Mouse (Mus musculus) liver, embryonic 16.5 days (tissue): Measurements from ENCODE around the gene Zfp652. TPM values are rescaled to one million over a fixed set of nuclear protein-coding genes. Genes with fewer than 3 reads are reported as not detected.
A peak's percentile ranks its signal among the peaks of the same experiment; 100 is the strongest.

Experiments
- ATAC-seq: fragments of 200-750 bp; cut with Nextera tagmentation; 2 replicates; pipeline ENCODE4 v1.8.0; 2017; ENCODE audit warnings: low read depth, mild to moderate bottlenecking, moderate number of reproducible peaks, moderate library complexity
- H3K27ac ChIP-seq: fragments of 300-500 bp; sonication (generic); 2 replicates; pipeline ENCODE4 v1.5.1; 2014; ENCODE audit warnings: mild to moderate bottlenecking, low read length
- H3K27me3 ChIP-seq: fragments of 300-500 bp; sonication (generic); 2 replicates; pipeline ENCODE4 v1.6.1; 2014; ENCODE audit warnings: low read depth, low read length, mixed read lengths; ENCODE audit not compliant: control insufficient read depth, insufficient read depth
- H3K36me3 ChIP-seq: fragments of 300-500 bp; sonication (generic); 2 replicates; pipeline ENCODE4 v1.6.1; 2014; ENCODE audit warnings: mild to moderate bottlenecking; ENCODE audit not compliant: control insufficient read depth, insufficient read depth
- H3K4me1 ChIP-seq: fragments of 300-500 bp; sonication (generic); 2 replicates; pipeline ENCODE4 v1.6.1; 2014; ENCODE audit warnings: low read depth, low read length, mixed read lengths; ENCODE audit not compliant: control insufficient read depth
- H3K4me2 ChIP-seq: fragments of 300-500 bp; sonication (generic); 2 replicates; pipeline ENCODE4 v1.6.1; 2014; ENCODE audit warnings: low read depth, low read length, mixed read lengths
- H3K4me3 ChIP-seq: fragments of 300-500 bp; sonication (generic); 2 replicates; pipeline ENCODE4 v1.5.1; 2014; ENCODE audit warnings: low read depth, mild to moderate bottlenecking, low read length
- H3K9ac ChIP-seq: fragments of 300-500 bp; sonication (generic); 2 replicates; pipeline ENCODE4 v1.6.1; 2014; ENCODE audit warnings: low read depth, low read length
- H3K9me3 ChIP-seq: fragments of 300-500 bp; sonication (generic); replicated peaks from 2 replicates; pipeline ENCODE4 v1.6.1; 2016; ENCODE audit warnings: low read length; ENCODE audit not compliant: control insufficient read depth
- WGBS: fragments of 180-500 bp; shearing (Covaris S2); extraction: QIAGEN DNeasy Blood & Tissue Kit; methylation state at CpG from one replicate; pipeline ENCODE4 v1.1.7; 2014; ENCODE audit not compliant: insufficient replicate concordance; 5-methylcytosine and 5-hydroxymethylcytosine counted together
- polyA plus RNA-seq: library from polyadenylated mRNA; unstranded; fragments of >200 nt; fragmentation: Nextera tagmentation; extraction: Ambion mirVana; gene quantifications from 2 replicates; pipeline ENCODE4 v1.2.1, GENCODE M21; 2015

Zfp652 gene
- polyA plus RNA-seq, 1 experiment from 2014 or later, result 5.8 TPM

GRCm38 (mm10) chr11:95704032-95704969 lies 8.2 kb upstream of the Zfp652 start:
- WGBS, result 79% methylated on average over 12 of the region's 12 CpGs
- Histone ChIP-seq H3K27ac (no peak overlapping the region), H3K4me1 (peaks cover 19% of the 10 kb centered on the region), H3K9me3 (no peaks in the 10 kb centered on the region), H3K36me3 (no peaks in the 10 kb centered on the region), H3K4me2 (no peak overlapping the region), H3K27me3 (no peaks in the 10 kb centered on the region), H3K9ac (no peak overlapping the region), H3K4me3 (no peak overlapping the region)
- ATAC-seq, result no peak

DNA sequence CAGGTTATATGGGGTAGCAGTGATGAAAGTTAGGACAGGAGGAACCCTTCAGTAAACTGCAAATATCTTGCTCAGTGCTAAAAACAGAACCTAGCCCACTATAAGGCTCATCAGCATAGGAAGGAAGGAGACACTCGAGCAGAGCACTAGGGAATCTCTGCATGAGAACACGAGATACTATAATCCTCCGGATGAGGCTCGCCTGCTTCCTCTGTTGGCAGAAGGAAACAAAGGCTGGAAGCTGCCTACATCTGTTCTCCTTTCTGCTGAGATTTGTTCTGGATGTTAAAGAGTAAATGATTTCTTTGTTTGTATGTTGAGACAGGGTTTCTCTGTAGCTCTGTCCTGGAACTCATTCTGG lies 7.5 kb upstream of the Zfp652 start:
- ATAC-seq, result no peak
- 58% methylated on average over 4 of the region's 4 CpGs for WGBS
- no peak overlapping the region for H3K4me3 ChIP-seq
- peaks cover 19% of the 10 kb centered on the region for H3K4me1 ChIP-seq
- H3K27ac ChIP-seq, result no peak overlapping the region
- no peaks in the 10 kb centered on the region for H3K27me3 ChIP-seq
- no peak overlapping the region for H3K4me2 ChIP-seq
- H3K9ac ChIP-seq, result no peak overlapping the region
- H3K36me3 ChIP-seq, result no peaks in the 10 kb centered on the region
- no peaks in the 10 kb centered on the region for H3K9me3 ChIP-seq

- Histone ChIP-seq H3K4me1 (peaks cover 21% of the 10 kb centered on the region), H3K27ac (no peak overlapping the region), H3K9me3 (no peaks in the 10 kb centered on the region), H3K36me3 (no peaks in the 10 kb centered on the region), H3K9ac (no peak overlapping the region), H3K4me2 (no peak overlapping the region), H3K4me3 (no peak overlapping the region), H3K27me3 (no peaks in the 10 kb centered on the region)
- WGBS, result 55% methylated on average over 6 of the region's 6 CpGs
- ATAC-seq, result no peak
Observed at GRCm38 (mm10) chr11:95709534-95710040, 2.9 kb upstream of the Zfp652 start.

- no peak overlapping the region for H3K27ac ChIP-seq
- no peak overlapping the region for H3K4me2 ChIP-seq
- 67% methylated on average over 7 of the region's 7 CpGs for WGBS
- H3K9me3 ChIP-seq, result no peaks in the 10 kb centered on the region
- no peaks in the 10 kb centered on the region for H3K27me3 ChIP-seq
- no peak overlapping the region for H3K4me3 ChIP-seq
- H3K36me3 ChIP-seq, result no peaks in the 10 kb centered on the region
- no peak overlapping the region for H3K9ac ChIP-seq
- H3K4me1 ChIP-seq, result peaks cover 29% of the 10 kb centered on the region
- no peak for ATAC-seq
Observed at GRCm38 (mm10) chr11:95710478-95710877, 2.0 kb upstream of the Zfp652 start.

DNA sequence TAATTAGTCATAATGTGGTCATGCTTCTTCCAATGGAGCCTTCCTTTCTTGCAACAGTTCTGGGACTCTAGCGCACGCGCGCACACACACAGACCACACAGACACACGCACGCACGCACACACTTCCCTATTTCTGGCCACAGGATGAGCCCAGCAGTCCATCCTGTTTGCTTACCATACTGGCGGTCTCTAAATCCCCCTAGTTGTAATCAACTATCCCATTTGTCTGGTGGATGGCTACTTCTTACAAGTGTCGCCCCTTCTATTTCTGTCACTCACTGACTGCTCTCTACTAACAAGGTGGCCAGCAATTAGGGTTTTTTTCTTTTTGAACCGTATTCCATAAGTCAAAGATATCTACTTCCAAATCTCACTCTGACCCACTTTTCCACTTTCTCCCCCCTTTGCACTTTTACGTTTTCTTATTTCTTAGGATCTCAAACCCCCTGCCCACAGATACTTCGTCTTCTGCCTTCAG lies 349 bp upstream of the Zfp652 start:
- Histone ChIP-seq H3K9ac (peak overlapping the region; percentile 90), H3K4me2 (peak overlapping the region; percentile 97), H3K27ac (peak overlapping the region; percentile 93), H3K4me3 (peak overlapping the region; percentile 84), H3K36me3 (no peaks in the 10 kb centered on the region), H3K4me1 (peaks cover 35% of the 10 kb centered on the region), H3K9me3 (no peaks in the 10 kb centered on the region), H3K27me3 (no peaks in the 10 kb centered on the region)
- ATAC-seq, result no peak; the same call in 1 of the 2 replicates
- WGBS, result 5% methylated on average over 12 of the region's 12 CpGs

DNA sequence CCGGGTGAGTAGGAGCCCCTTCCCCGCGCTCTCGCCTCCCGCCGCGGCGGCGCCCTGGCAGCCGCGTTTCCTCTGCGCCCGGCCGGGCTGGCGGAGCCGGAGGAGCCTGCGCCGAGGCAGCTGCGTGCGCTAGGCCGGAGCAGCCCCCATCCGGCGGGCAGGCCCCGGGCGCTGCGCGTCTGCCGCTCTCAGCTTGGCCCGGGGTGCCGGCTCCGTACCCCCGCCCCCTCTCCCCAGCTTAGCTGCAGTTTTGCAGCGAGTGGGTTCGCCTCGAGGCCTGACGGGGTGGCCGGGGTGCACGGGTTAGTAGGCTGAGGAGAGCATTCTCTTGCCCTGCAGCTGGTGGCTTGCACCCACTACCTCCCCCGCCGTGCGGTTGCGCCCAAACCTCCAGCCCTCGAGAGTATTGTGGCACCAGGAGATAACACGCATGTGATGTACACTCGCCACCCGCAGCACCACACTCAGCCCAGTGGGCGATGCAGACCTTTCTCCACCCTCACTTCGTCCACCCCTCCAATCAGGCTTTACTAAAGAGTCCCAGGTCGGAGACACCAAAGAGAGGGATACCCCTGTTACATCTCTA lies 845 bp downstream of the Zfp652 start:
- ATAC-seq, result peak; percentile 43
- H3K27me3 ChIP-seq, result no peaks in the 10 kb centered on the region
- H3K4me1 ChIP-seq, result peaks cover 31% of the 10 kb centered on the region
- H3K4me2 ChIP-seq, result peak overlapping the region; percentile 97
- H3K9me3 ChIP-seq, result no peaks in the 10 kb centered on the region
- peak overlapping the region; percentile 90 for H3K9ac ChIP-seq
- WGBS, result 0% methylated on average over 40 of the region's 49 CpGs
- H3K4me3 ChIP-seq, result peak overlapping the region; percentile 84
- H3K27ac ChIP-seq, result peak overlapping the region; percentile 93
- H3K36me3 ChIP-seq, result no peaks in the 10 kb centered on the region

- under 1% methylated on average over 13 of the region's 13 CpGs for WGBS
- no peak for ATAC-seq
- Histone ChIP-seq H3K27me3 (no peaks in the 10 kb centered on the region), H3K36me3 (no peaks in the 10 kb centered on the region), H3K4me2 (peak overlapping the region; percentile 97), H3K9me3 (no peaks in the 10 kb centered on the region), H3K27ac (peak overlapping the region; percentile 93), H3K4me1 (peaks cover 31% of the 10 kb centered on the region), H3K9ac (peak overlapping the region; percentile 90), H3K4me3 (peak overlapping the region; percentile 84)
Observed at GRCm38 (mm10) chr11:95713811-95714241, 1.4 kb downstream of the Zfp652 start.

DNA sequence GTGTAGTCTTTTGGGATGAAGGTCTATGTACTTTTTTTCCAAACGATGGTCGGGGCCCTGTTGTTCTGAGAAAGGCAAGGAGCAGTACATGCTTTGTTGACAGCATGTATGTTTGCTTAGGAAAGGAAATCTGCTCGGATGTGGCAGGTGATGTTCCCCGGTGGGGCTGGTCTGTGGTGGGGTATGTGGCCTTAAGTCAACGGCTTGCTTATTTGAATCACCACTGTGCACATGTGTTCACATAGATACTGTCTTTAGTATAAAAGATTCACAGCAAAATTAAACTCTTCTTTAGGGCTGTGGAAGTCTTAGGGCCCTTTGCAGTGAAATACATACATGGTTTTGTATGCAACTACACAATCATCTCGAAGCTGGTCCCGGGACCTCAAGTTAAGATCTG lies 1.9 kb downstream of the Zfp652 start:
- ATAC-seq, result no peak
- Histone ChIP-seq H3K4me1 (peaks cover 32% of the 10 kb centered on the region), H3K4me3 (peak overlapping the region; percentile 84), H3K27ac (peak overlapping the region; percentile 93), H3K9ac (peak overlapping the region; percentile 90), H3K36me3 (no peaks in the 10 kb centered on the region), H3K9me3 (no peaks in the 10 kb centered on the region), H3K27me3 (no peaks in the 10 kb centered on the region), H3K4me2 (peak overlapping the region; percentile 97)
- 13% methylated on average over 7 of the region's 7 CpGs for WGBS

DNA sequence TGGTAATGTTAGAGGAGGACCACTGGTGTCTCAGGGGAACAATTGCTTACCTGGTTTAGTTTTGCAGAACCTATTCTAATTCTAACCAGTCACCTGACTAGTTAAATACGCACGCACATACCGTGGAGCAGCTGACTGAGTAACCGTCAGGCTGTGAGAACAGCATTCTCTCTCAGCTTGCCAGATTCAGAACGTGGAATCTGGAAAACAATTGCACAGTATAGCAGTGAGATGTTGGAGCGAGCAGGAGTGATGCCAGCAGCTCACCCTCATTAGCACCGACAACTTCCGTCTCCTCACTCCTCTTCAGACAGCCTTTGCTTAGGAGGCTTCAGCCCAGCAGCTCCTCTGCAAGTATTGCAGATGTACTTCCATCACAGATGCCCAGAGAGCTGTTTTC lies 3.7 kb downstream of the Zfp652 start:
- Histone ChIP-seq H3K27ac (no peak overlapping the region), H3K9me3 (no peaks in the 10 kb centered on the region), H3K27me3 (no peaks in the 10 kb centered on the region), H3K9ac (no peak overlapping the region), H3K4me2 (no peak overlapping the region), H3K36me3 (no peaks in the 10 kb centered on the region), H3K4me1 (peaks cover 33% of the 10 kb centered on the region), H3K4me3 (no peak overlapping the region)
- WGBS, result 80% methylated on average over 8 of the region's 8 CpGs
- ATAC-seq, result no peak
